Comparison of ENCODE assay signal across 8 mouse cellular contexts in the genomic region with DNA sequence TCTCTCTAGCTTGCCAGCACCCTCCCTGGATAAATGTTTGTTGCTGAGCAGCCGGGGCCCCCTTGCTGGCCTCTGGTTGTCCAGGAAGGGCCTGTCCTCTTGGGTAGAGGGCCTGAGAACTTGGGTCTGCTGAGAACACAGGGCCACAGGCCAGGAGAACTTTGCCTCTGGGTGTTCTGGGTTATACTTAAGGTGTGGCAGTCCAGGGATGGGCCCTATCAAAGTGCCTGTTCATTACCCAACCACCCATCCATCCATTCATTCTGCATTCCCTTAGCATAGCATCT. TPM values are rescaled to one million over a fixed set of nuclear protein-coding genes. Genes with fewer than 3 reads are reported as not detected.
DNase-seq lines count a peak whose midpoint lies in the region; ATAC-seq and TF ChIP-seq lines count a peak whose summit lies in the region.

No protein-coding gene starts in this region.

- no peak for TF ChIP-seq POLR2A in heart, adult 2 months (IDR thresholded peaks at IDR 0.05; ENCODE audit: insufficient read depth, low read depth, low read length)

- no peak for TF ChIP-seq EP300 in heart, adult 2 months (IDR thresholded peaks at IDR 0.05; ENCODE audit: insufficient read depth, low read depth, low read length)
- no peak for TF ChIP-seq EP300 in liver, embryonic 14.5 days (IDR thresholded peaks at IDR 0.05; ENCODE audit: low read depth)

- no peak for ATAC-seq in forebrain, embryonic 14.5 days
- no peak for ATAC-seq in liver, embryonic 14.5 days (ENCODE audit: insufficient read depth)

- DNase-seq in heart, adult 2 months, result no peak
- DNase-seq in heart, postnatal 25 days (ENCODE audit: low spot score), result no peak
- DNase-seq in forebrain, embryonic 14.5 days (ENCODE audit: low spot score), result no peak
- no peak for DNase-seq in liver, embryonic 14.5 days (ENCODE audit: low read depth in 3 of 3, low spot score in 3 of 3)
- no peak for DNase-seq in right cerebral cortex, postnatal 36 days (ENCODE audit: low spot score in 2 of 2)
- DNase-seq in urinary bladder, postnatal 10 days (ENCODE audit: low spot score), result no peak
- no peak for DNase-seq in T-cell, adult 2 months (ENCODE audit: low spot score)

- intact Hi-C loops in heart, adult 2 months (cut with DNase I), result no loop called here
- intact Hi-C loops in heart, postnatal 25 days (cut with DNase I), result no loop called here

- H3ac ChIP-seq in C2C12 (ENCODE audit: control insufficient read depth, insufficient read length, low read depth), result peak overlapping the region; percentile 51

- no peak for TF ChIP-seq CTCF in heart, adult 2 months (IDR thresholded peaks at IDR 0.05)
- TF ChIP-seq CTCF in C2C12 (IDR thresholded peaks at IDR 0.05; ENCODE audit: control insufficient read depth, insufficient read depth, insufficient read length), result no peak
- no peak for TF ChIP-seq CTCF in liver, embryonic 14.5 days (IDR thresholded peaks at IDR 0.05; ENCODE audit: low read depth)

- peak overlapping the region; percentile 95 for H3K4me3 ChIP-seq in heart, adult 2 months
- H3K4me3 ChIP-seq in C2C12 (ENCODE audit: insufficient read depth, poor library complexity, severe bottlenecking), result peak overlapping the region; percentile 83
- peak overlapping the region; percentile 81 for H3K4me3 ChIP-seq in forebrain, embryonic 14.5 days (ENCODE audit: low read depth, low read length)
- peak overlapping the region; percentile 72 to 97 for H3K4me3 ChIP-seq in liver, embryonic 14.5 days (ENCODE audit: insufficient read depth in 1 of 2, low read depth in 2 of 2, low read length in 2 of 2)

- H3K9ac ChIP-seq in heart, adult 2 months (ENCODE audit: low read depth, low read length), result no peak overlapping the region
- peak overlapping the region; percentile 89 for H3K9ac ChIP-seq in forebrain, embryonic 14.5 days (ENCODE audit: low read length)
- peak overlapping the region; percentile 81 for H3K9ac ChIP-seq in liver, embryonic 14.5 days (replicated peaks)

- no peaks in the 10 kb centered on the region for H3K79me2 ChIP-seq in heart, adult 2 months (replicated peaks; ENCODE audit: control insufficient read depth, insufficient read depth, low read length)
- H3K79me2 ChIP-seq in C2C12 (ENCODE audit: control insufficient read depth, insufficient read depth), result peaks cover 25% of the 10 kb centered on the region

- peak overlapping the region; percentile 82 for H3K27ac ChIP-seq in heart, adult 2 months
- H3K27ac ChIP-seq in forebrain, embryonic 14.5 days (ENCODE audit: low read depth, low read length), result peak overlapping the region; percentile 87; the same call in 1 of the 2 replicates
- H3K27ac ChIP-seq in liver, embryonic 14.5 days, result peak overlapping the region; percentile 72

- peaks cover 3% of the 10 kb centered on the region for H3K4me1 ChIP-seq in heart, adult 2 months (ENCODE audit: control insufficient read depth, insufficient read depth, low read length)
- peaks cover 8% of the 10 kb centered on the region for H3K4me1 ChIP-seq in forebrain, embryonic 14.5 days (ENCODE audit: control insufficient read depth, insufficient read depth, low read length)
- peaks cover 8 to 10% of the 10 kb centered on the region in 2 experiments for H3K4me1 ChIP-seq in liver, embryonic 14.5 days (replicated peaks; ENCODE audit: control insufficient read depth in 2 of 2, insufficient read depth in 2 of 2, low read length in 1 of 2)

- H3K79me3 ChIP-seq in C2C12 (ENCODE audit: low read depth), result peaks cover 5% of the 10 kb centered on the region

- H3K36me3 ChIP-seq in heart, adult 2 months (ENCODE audit: control insufficient read depth, insufficient read depth, low read length), result no peaks in the 10 kb centered on the region
- peaks cover 15% of the 10 kb centered on the region for H3K36me3 ChIP-seq in C2C12 (ENCODE audit: control insufficient read depth, insufficient read depth)
- H3K36me3 ChIP-seq in forebrain, embryonic 14.5 days (ENCODE audit: control insufficient read depth, insufficient read depth, low read length), result peaks cover 29% of the 10 kb centered on the region
- H3K36me3 ChIP-seq in liver, embryonic 14.5 days (replicated peaks; ENCODE audit: control insufficient read depth, insufficient read depth, low read depth), result peaks cover 9% of the 10 kb centered on the region; the same call in 1 of the 2 replicates

- no peaks in the 10 kb centered on the region for H3K27me3 ChIP-seq in heart, adult 2 months (ENCODE audit: control insufficient read depth, insufficient read depth, low read length)
- H3K27me3 ChIP-seq in C2C12 (ENCODE audit: control insufficient read depth, insufficient read depth, insufficient read length), result no peaks in the 10 kb centered on the region
- no peaks in the 10 kb centered on the region for H3K27me3 ChIP-seq in forebrain, embryonic 14.5 days (replicated peaks; ENCODE audit: control insufficient read depth, insufficient read depth, low read length)
- H3K27me3 ChIP-seq in liver, embryonic 14.5 days (ENCODE audit: control insufficient read depth, insufficient read depth, low read length), result no peaks in the 10 kb centered on the region

- H3K9me3 ChIP-seq in forebrain, embryonic 14.5 days (replicated peaks; ENCODE audit: control insufficient read depth, low read length), result no peaks in the 10 kb centered on the region
- H3K9me3 ChIP-seq in liver, embryonic 14.5 days (ENCODE audit: control insufficient read depth, low read length), result no peaks in the 10 kb centered on the region

- H3K4me2 ChIP-seq in forebrain, embryonic 14.5 days (ENCODE audit: low read length), result peak overlapping the region; percentile 99
- peak overlapping the region; percentile 98 for H3K4me2 ChIP-seq in liver, embryonic 14.5 days (ENCODE audit: low read depth)

- 10% methylated on average over 1 of the region's 1 CpGs for WGBS in heart, adult 2 months
- WGBS in forebrain, embryonic 14.5 days, result 70% methylated on average over 1 of the region's 1 CpGs
- WGBS in liver, embryonic 14.5 days (ENCODE audit: insufficient replicate concordance), result 73% methylated on average over 1 of the region's 1 CpGs

TF ChIP-seq in C2C12, 6 proteins besides CTCF, POLR2A, EP300 and RAD21:
- TF ChIP-seq MYOG (IDR thresholded peaks at IDR 0.05; ENCODE audit: control insufficient read depth, extremely low read depth, insufficient read length), result no peak
- TF ChIP-seq MAX (IDR thresholded peaks at IDR 0.05), result no peak
- TF ChIP-seq MYOD1 (IDR thresholded peaks at IDR 0.05; ENCODE audit: control insufficient read depth, insufficient read length, low read depth), result no peak
- TF ChIP-seq USF1 (IDR thresholded peaks at IDR 0.05; ENCODE audit: low read depth), result no peak
- TF ChIP-seq CEBPB (IDR thresholded peaks at IDR 0.05; ENCODE audit: low read depth), result no peak
- no peak for TF ChIP-seq FOSL1 (IDR thresholded peaks at IDR 0.05; ENCODE audit: insufficient read depth, low read length, poor library complexity, severe bottlenecking)
TF ChIP-seq in C2C12: peak in this region for 0.

RNA-seq across cellular contexts. Expression of gene Dolpp1, which starts 1.3 kb away (rescaled TPM):
- 1 to 10 TPM; 5.9 to 9.0 TPM for total RNA-seq in heart, adult 2 months (2021)
- polyA plus RNA-seq in heart, adult 2 months (2012; rRNA removed), result 23.5 and 25.1 TPM in 2 replicates
- total RNA-seq in heart, postnatal 25 days (2021), result 10 to 100 TPM in 1 of 2 experiments, 1 to 10 TPM in 1; 8.3 to 10.4 TPM
- polyA plus RNA-seq in C2C12 (2012; fragmentation: generic; extraction: Trizol), result 19.4 TPM
- 48.1 and 57.8 TPM in 2 replicates for polyA plus RNA-seq in forebrain, embryonic 14.5 days (2014; fragmentation: Nextera tagmentation; extraction: Ambion mirVana)
- polyA plus RNA-seq in liver, embryonic 14.5 days (2012; rRNA removed), result 17.0 and 23.1 TPM in 2 replicates
- polyA plus RNA-seq in liver, embryonic 14.5 days (2014; fragmentation: Nextera tagmentation; extraction: Ambion mirVana), result 13.5 and 17.4 TPM in 2 replicates

RNA-seq across cellular contexts. Expression of gene Crat, which starts 22.3 kb away (rescaled TPM):
- 100 to 1,000 TPM; 452 to 542 TPM for total RNA-seq in heart, adult 2 months (2021)
- 695 and 713 TPM in 2 replicates for polyA plus RNA-seq in heart, adult 2 months (2012; rRNA removed)
- total RNA-seq in heart, postnatal 25 days (2021), result 100 to 1,000 TPM; 433 to 486 TPM
- 22.5 TPM for polyA plus RNA-seq in C2C12 (2012; fragmentation: generic; extraction: Trizol)
- 26.8 and 31.9 TPM in 2 replicates for polyA plus RNA-seq in forebrain, embryonic 14.5 days (2014; fragmentation: Nextera tagmentation; extraction: Ambion mirVana)
- 14.6 and 15.0 TPM in 2 replicates for polyA plus RNA-seq in liver, embryonic 14.5 days (2012; rRNA removed)
- polyA plus RNA-seq in liver, embryonic 14.5 days (2014; fragmentation: Nextera tagmentation; extraction: Ambion mirVana), result 27.4 and 27.9 TPM in 2 replicates

RNA-seq across cellular contexts. Expression of gene Ptpa, which starts 22.5 kb away (rescaled TPM):
- total RNA-seq in heart, adult 2 months (2021), result 10 to 100 TPM; 82.7 to 91.2 TPM
- polyA plus RNA-seq in heart, adult 2 months (2012; rRNA removed), result 88.7 and 107 TPM in 2 replicates
- 10 to 100 TPM; 91.2 to 92.3 TPM for total RNA-seq in heart, postnatal 25 days (2021)
- polyA plus RNA-seq in C2C12 (2012; fragmentation: generic; extraction: Trizol), result 213 TPM
- polyA plus RNA-seq in forebrain, embryonic 14.5 days (2014; fragmentation: Nextera tagmentation; extraction: Ambion mirVana), result 66.6 and 88.4 TPM in 2 replicates
- 78.2 and 103 TPM in 2 replicates for polyA plus RNA-seq in liver, embryonic 14.5 days (2012; rRNA removed)
- polyA plus RNA-seq in liver, embryonic 14.5 days (2014; fragmentation: Nextera tagmentation; extraction: Ambion mirVana), result 63.3 and 63.5 TPM in 2 replicates

RNA-seq across cellular contexts. Expression of gene Miga2, which starts 29.3 kb away (rescaled TPM):
- total RNA-seq in heart, adult 2 months (2021), result 10 to 100 TPM; 74.2 to 90.3 TPM
- polyA plus RNA-seq in heart, adult 2 months (2012; rRNA removed), result 64.3 and 98.7 TPM in 2 replicates
- 10 to 100 TPM; 68.5 to 74.0 TPM for total RNA-seq in heart, postnatal 25 days (2021)
- 29.4 TPM for polyA plus RNA-seq in C2C12 (2012; fragmentation: generic; extraction: Trizol)
- polyA plus RNA-seq in forebrain, embryonic 14.5 days (2014; fragmentation: Nextera tagmentation; extraction: Ambion mirVana), result 18.7 and 23.7 TPM in 2 replicates
- 6.1 and 6.9 TPM in 2 replicates for polyA plus RNA-seq in liver, embryonic 14.5 days (2012; rRNA removed)
- polyA plus RNA-seq in liver, embryonic 14.5 days (2014; fragmentation: Nextera tagmentation; extraction: Ambion mirVana), result 5.3 and 5.8 TPM in 2 replicates

RNA-seq across cellular contexts. Expression of gene Sh3glb2, which starts 34.2 kb away (rescaled TPM):
- 10 to 100 TPM; 37.7 to 40.6 TPM for total RNA-seq in heart, adult 2 months (2021)
- polyA plus RNA-seq in heart, adult 2 months (2012; rRNA removed), result 125 and 143 TPM in 2 replicates
- total RNA-seq in heart, postnatal 25 days (2021), result 10 to 100 TPM; 39.7 to 40.3 TPM
- 60.0 TPM for polyA plus RNA-seq in C2C12 (2012; fragmentation: generic; extraction: Trizol)
- 106 and 123 TPM in 2 replicates for polyA plus RNA-seq in forebrain, embryonic 14.5 days (2014; fragmentation: Nextera tagmentation; extraction: Ambion mirVana)
- 22.2 and 23.1 TPM in 2 replicates for polyA plus RNA-seq in liver, embryonic 14.5 days (2012; rRNA removed)
- 13.6 and 15.4 TPM in 2 replicates for polyA plus RNA-seq in liver, embryonic 14.5 days (2014; fragmentation: Nextera tagmentation; extraction: Ambion mirVana)

Comparison
In these comparisons a context has a peak if more than half of its experiments do, and no peak if none do; other contexts are left out.
1. RNA of gene Crat, which starts 22.3 kb away (polyA plus RNA-seq): 695 to 713 TPM in heart, adult 2 months; 26.8 to 31.9 TPM in forebrain, embryonic 14.5 days, 14.6 to 27.9 TPM in liver, embryonic 14.5 days and 22.5 TPM in C2C12 (single experiment); every median in the first group is over 10 times any median in the second.
2. Peak in every context shown above with its lines, with median percentiles within 50 percentile points of each other: H3K27ac ChIP-seq and H3K4me3 ChIP-seq.